Mouse (Mus musculus) stomach, postnatal 0 days (tissue): ENCODE measurements around the gene Rai14. TPM values are rescaled to one million over a fixed set of nuclear protein-coding genes. Genes with fewer than 3 reads are reported as not detected.

Source experiments
- ATAC-seq: fragments of 200-750 bp; cut with Nextera tagmentation; 2 replicates; pipeline ENCODE4 v1.8.0; 2017; ENCODE audit not compliant: low FRiP score, low TSS enrichment
- DNase-seq: peaks from one replicate; pipeline ENCODE4 v3.0.0-alpha.2; 2016; ENCODE audit warnings: low spot score
- H3K27ac ChIP-seq: fragments of 300-500 bp; sonication (generic); replicated peaks from 2 replicates; pipeline ENCODE4 v1.5.1; 2014; ENCODE audit warnings: mild to moderate bottlenecking, control low read depth
- H3K27me3 ChIP-seq: fragments of 300-500 bp; sonication (generic); 2 replicates; pipeline ENCODE4 v1.6.1; 2014; ENCODE audit warnings: low read length; ENCODE audit not compliant: control insufficient read depth, insufficient read depth
- H3K36me3 ChIP-seq: fragments of 300-500 bp; sonication (generic); 2 replicates; pipeline ENCODE4 v1.6.1; 2014; ENCODE audit warnings: low read length, mixed read lengths; ENCODE audit not compliant: control insufficient read depth, insufficient read depth
- H3K4me1 ChIP-seq: fragments of 300-500 bp; sonication (generic); replicated peaks from 2 replicates; pipeline ENCODE4 v1.6.1; 2014; ENCODE audit warnings: antibody characterized with exemption; ENCODE audit not compliant: control insufficient read depth, insufficient read depth
- H3K4me2 ChIP-seq: fragments of 300-500 bp; sonication (generic); replicated peaks from 2 replicates; pipeline ENCODE4 v1.6.1; 2014; ENCODE audit warnings: low read depth, mild to moderate bottlenecking, control low read depth, moderate library complexity
- H3K4me3 ChIP-seq: fragments of 300-500 bp; sonication (generic); 2 replicates; pipeline ENCODE4 v1.5.1; 2014; ENCODE audit warnings: low read depth, low read length, control low read depth
- H3K9ac ChIP-seq: fragments of 300-500 bp; sonication (generic); 2 replicates; pipeline ENCODE4 v1.6.1; 2014; ENCODE audit warnings: mild to moderate bottlenecking, low read length, control low read depth, mixed read lengths
- H3K9me3 ChIP-seq: fragments of 300-500 bp; sonication (generic); 2 replicates; pipeline ENCODE4 v1.6.1; 2016; ENCODE audit warnings: low read length; ENCODE audit not compliant: control insufficient read depth
- CTCF ChIP-seq: IDR thresholded peaks from 2 replicates; pipeline ENCODE4 v1.5.1; 2016; ENCODE audit warnings: antibody characterized with exemption, low read depth, mild to moderate bottlenecking, moderate library complexity
- EP300 ChIP-seq: optimal IDR thresholded peaks from 2 replicates; pipeline ENCODE3; 2016; ENCODE audit warnings: antibody characterized with exemption
- WGBS: fragments of 180-500 bp; shearing (Covaris S2); extraction: QIAGEN DNeasy Blood & Tissue Kit; methylation state at CpG from one replicate; pipeline ENCODE4 v1.1.7; 2014; 5-methylcytosine and 5-hydroxymethylcytosine counted together
- polyA plus RNA-seq: library from polyadenylated mRNA; unstranded; fragments of >200 nt; fragmentation: Nextera tagmentation; extraction: Ambion mirVana; gene quantifications from 2 replicates; pipeline ENCODE4 v1.2.1, GENCODE M21; 2015

Rai14 gene
- polyA plus RNA-seq, 1 experiment from 2014 or later, result 8.0 TPM

DNA sequence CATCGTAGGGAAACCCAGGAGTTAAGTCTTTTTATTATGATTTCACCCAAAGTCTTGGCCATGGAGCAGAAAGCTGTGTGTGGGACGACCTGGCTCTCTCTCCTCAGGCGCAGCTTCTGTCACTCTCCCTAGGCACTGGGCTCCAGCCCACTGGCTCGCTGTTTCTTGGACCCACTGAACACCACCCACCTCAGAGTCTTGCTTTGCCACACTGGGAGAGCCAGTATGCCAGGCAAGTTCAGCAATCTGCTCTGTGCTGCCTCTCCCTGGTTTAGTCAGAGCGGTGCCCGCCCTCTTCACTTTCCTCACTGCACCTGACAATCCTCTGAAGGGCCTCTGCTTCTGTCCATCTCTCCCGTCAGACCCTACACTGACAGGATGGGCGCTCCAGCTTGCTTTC, 93.2 kb downstream of the Rai14 start:
- Histone ChIP-seq H3K9ac (no peak overlapping the region), H3K4me1 (peaks cover 2% of the 10 kb centered on the region), H3K27ac (no peak overlapping the region), H3K4me2 (no peak overlapping the region), H3K9me3 (peaks cover 4% of the 10 kb centered on the region; the same call in 1 of the 2 replicates), H3K4me3 (no peak overlapping the region), H3K36me3 (no peaks in the 10 kb centered on the region), H3K27me3 (no peaks in the 10 kb centered on the region)
- WGBS, result 79% methylated on average over 8 of the region's 8 CpGs
- DNase-seq (no peak), ATAC-seq (no peak)
- TF ChIP-seq EP300 (no peak), CTCF (peak; percentile 10; the same call in 1 of the 2 replicates)

DNA sequence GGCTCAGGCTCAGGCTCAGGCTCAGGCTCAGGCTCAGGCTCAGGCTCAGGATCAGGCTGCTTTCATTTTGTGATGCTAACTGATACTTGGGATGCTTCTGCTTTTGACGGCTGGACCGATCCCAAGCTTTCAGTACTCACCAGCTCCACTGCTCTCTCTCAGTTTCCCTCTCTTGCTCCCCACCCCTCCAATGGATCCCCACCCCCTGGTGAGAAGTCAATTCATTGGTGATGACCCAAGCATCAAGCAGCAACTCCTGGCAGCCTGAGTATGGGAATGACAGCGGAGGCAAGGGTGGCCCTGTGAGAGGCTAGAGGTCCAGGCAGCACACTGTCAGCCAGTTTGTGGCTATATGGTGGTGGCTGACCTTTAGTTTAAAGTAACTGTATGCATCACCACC, 94.7 kb downstream of the Rai14 start:
- H3K4me1 ChIP-seq, result peaks cover 2% of the 10 kb centered on the region
- peaks cover 4% of the 10 kb centered on the region; the same call in 1 of the 2 replicates for H3K9me3 ChIP-seq
- H3K4me3 ChIP-seq, result no peak overlapping the region
- ATAC-seq (no peak), DNase-seq (no peak)
- H3K36me3 ChIP-seq, result no peaks in the 10 kb centered on the region
- H3K4me2 ChIP-seq, result no peak overlapping the region
- WGBS, result 96% methylated on average over 3 of the region's 3 CpGs
- no peak overlapping the region for H3K9ac ChIP-seq
- TF ChIP-seq EP300 (no peak), CTCF (no peak)
- no peak overlapping the region for H3K27ac ChIP-seq
- H3K27me3 ChIP-seq, result no peaks in the 10 kb centered on the region

DNA sequence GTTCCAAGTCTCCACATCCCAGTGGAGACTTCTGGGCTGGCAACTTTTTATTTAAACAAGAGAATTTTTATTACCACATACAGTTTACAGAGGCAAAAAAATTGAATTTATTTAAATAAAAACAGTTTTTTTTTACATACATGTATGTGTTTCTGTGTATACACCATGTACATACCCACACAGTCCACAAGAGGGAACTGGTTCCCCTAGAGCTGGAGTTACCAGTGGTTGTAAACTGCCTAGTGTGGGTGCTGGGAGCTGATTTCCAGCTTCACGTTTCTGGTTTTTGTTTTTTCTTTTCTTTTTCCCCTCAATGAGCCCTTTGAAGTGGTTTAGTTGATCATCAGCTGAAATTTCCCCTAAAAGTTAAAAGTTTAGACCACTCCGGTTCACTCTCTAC, 96.1 kb downstream of the Rai14 start:
- H3K9ac ChIP-seq, result no peak overlapping the region
- 91% methylated on average over 2 of the region's 2 CpGs for WGBS
- H3K27ac ChIP-seq, result no peak overlapping the region
- H3K9me3 ChIP-seq, result peaks cover 4% of the 10 kb centered on the region; the same call in 1 of the 2 replicates
- ATAC-seq, result no peak
- no peak overlapping the region for H3K4me3 ChIP-seq
- no peak overlapping the region for H3K4me2 ChIP-seq
- TF ChIP-seq EP300 (no peak), CTCF (peak; percentile 49)
- H3K27me3 ChIP-seq, result no peaks in the 10 kb centered on the region
- peaks cover 2% of the 10 kb centered on the region; the same call in 1 of the 2 replicates for H3K4me1 ChIP-seq
- no peak for DNase-seq
- H3K36me3 ChIP-seq, result no peaks in the 10 kb centered on the region

DNA sequence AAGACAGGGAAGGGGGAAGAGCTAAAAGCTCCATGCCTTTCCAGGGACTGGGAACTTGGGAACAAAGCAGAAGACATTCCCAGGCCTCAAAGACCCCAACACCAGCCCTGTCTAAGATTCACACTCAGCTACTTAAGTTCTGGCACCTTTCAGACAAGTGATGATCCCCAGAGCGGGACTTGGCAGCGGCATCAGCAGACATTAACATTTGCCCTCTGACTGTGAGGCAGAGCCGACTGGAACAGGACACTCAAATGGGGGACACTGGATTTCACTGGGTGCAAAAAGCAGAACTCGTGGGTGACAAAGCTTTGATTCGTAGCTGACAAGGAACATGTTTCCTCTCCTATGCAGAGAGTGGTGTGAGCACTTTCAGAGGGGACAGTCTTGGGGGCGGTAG, 98.4 kb downstream of the Rai14 start:
- DNase-seq, result no peak
- H3K9ac ChIP-seq, result no peak overlapping the region
- no peak overlapping the region for H3K4me2 ChIP-seq
- ATAC-seq, result no peak
- no peaks in the 10 kb centered on the region for H3K27me3 ChIP-seq
- no peaks in the 10 kb centered on the region for H3K4me1 ChIP-seq
- no peaks in the 10 kb centered on the region for H3K36me3 ChIP-seq
- H3K9me3 ChIP-seq, result peaks cover 4% of the 10 kb centered on the region; the same call in 1 of the 2 replicates
- WGBS, result 74% methylated on average over 6 of the region's 6 CpGs
- no peak for TF ChIP-seq CTCF
- TF ChIP-seq EP300, result no peak
- no peak overlapping the region for H3K4me3 ChIP-seq
- no peak overlapping the region for H3K27ac ChIP-seq

DNA sequence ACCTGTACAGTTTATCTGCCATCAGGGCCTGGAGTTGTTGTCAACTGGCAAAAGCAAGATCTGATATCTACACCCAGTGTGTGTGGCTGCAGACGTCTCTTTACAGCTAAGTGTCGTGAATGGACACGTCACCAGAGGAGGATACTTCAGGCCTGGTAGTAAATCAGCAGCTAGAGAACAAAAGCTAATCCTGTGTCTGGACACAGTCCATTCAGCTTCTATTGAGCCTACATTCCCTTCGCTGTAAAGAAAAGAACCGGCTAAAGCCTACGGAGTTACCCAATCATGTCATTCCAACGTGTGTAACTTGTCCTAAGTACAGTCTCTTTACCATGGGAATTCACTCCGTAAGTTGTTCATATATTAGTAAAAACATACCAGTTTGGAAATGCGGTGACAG, 103.4 kb downstream of the Rai14 start:
- no peak overlapping the region for H3K4me2 ChIP-seq
- ATAC-seq (no peak), DNase-seq (no peak)
- peaks cover 3% of the 10 kb centered on the region; the same call in 1 of the 2 replicates for H3K36me3 ChIP-seq
- 67% methylated on average over 9 of the region's 9 CpGs for WGBS
- H3K9ac ChIP-seq, result no peak overlapping the region
- no peaks in the 10 kb centered on the region for H3K9me3 ChIP-seq
- H3K27me3 ChIP-seq, result no peaks in the 10 kb centered on the region
- H3K4me1 ChIP-seq, result no peaks in the 10 kb centered on the region
- H3K4me3 ChIP-seq, result no peak overlapping the region
- H3K27ac ChIP-seq, result no peak overlapping the region
- TF ChIP-seq CTCF (no peak), EP300 (no peak)

DNA sequence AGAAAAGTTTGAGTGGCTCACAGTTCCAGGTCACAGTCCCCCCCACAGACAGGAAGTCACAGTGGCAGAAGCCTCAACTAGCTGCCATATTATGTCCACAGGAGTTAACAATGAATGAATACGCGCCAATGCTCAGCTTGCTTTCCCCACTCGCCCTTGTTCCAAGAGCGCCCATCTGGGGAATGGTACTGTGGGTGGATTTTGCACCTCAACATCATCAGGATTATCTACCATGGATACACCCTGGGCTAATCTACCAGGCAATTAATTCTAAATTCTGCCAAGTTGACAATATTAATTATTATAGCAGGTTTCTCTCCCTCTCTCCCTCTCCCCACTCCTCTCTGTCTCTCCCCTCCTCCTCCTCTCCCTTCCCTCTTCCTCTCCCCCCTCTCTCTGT, 105.3 kb downstream of the Rai14 start:
- WGBS, result 87% methylated on average over 4 of the region's 4 CpGs
- no peak overlapping the region for H3K4me2 ChIP-seq
- no peak overlapping the region for H3K4me3 ChIP-seq
- no peak overlapping the region for H3K27ac ChIP-seq
- DNase-seq (no peak), ATAC-seq (no peak)
- H3K27me3 ChIP-seq, result no peaks in the 10 kb centered on the region
- TF ChIP-seq CTCF, result no peak
- TF ChIP-seq EP300, result no peak
- no peak overlapping the region for H3K9ac ChIP-seq
- H3K4me1 ChIP-seq, result no peaks in the 10 kb centered on the region
- peaks cover 3% of the 10 kb centered on the region; the same call in 1 of the 2 replicates for H3K36me3 ChIP-seq
- no peaks in the 10 kb centered on the region for H3K9me3 ChIP-seq
